8 mouse cellular contexts compared by ENCODE assay signal in genomic region chr11:109472171-109472691, GRCm38 (mm10). TPM values are rescaled to one million over a fixed set of nuclear protein-coding genes. Genes with fewer than 3 reads are reported as not detected.
DNase-seq lines count a peak whose midpoint lies in the region; ATAC-seq and TF ChIP-seq lines count a peak whose summit lies in the region.

No protein-coding gene starts in this region.

- H3K4me2 ChIP-seq in intestine, postnatal 0 days (replicated peaks; ENCODE audit: low read depth) = peak overlapping the region; percentile 96

- peak overlapping the region; percentile 95; the same call in 1 of the 2 replicates for H3K27ac ChIP-seq in layer of hippocampus, adult 2 months
- H3K27ac ChIP-seq in intestine, postnatal 0 days (ENCODE audit: low read depth, low read length) = peak overlapping the region; percentile 98

- no peaks in the 10 kb centered on the region for H3K9me3 ChIP-seq in intestine, postnatal 0 days (ENCODE audit: control insufficient read depth)

- 0 out of 2 replicates have a peak, but pooled peaks have one; percentile 2 for TF ChIP-seq CTCF in layer of hippocampus, adult 2 months (conservative IDR thresholded peaks at IDR 0.05)
- TF ChIP-seq CTCF in intestine, postnatal 0 days (IDR thresholded peaks at IDR 0.05; ENCODE audit: low read depth) = peak; percentile 13; the same call in 1 of the 2 replicates

- DNase-seq in layer of hippocampus, adult 2 months (ENCODE audit: low spot score in 2 of 2) = no peak
- no peak for DNase-seq in layer of hippocampus, adult 9-10 months (ENCODE audit: low spot score)
- peak; percentile 49 for DNase-seq in cerebellum, adult 9-10 months
- peak; percentile 43 for DNase-seq in forelimb bud, embryonic 11.5 days (ENCODE audit: low read depth, low spot score)
- peak; percentile 23 for DNase-seq in lung, postnatal 14 days
- peak; percentile 47 for DNase-seq in retina, embryonic 14.5 days (ENCODE audit: low spot score)
- peak; percentile 75 for DNase-seq in thymus, postnatal 4 days

- peaks cover 5% of the 10 kb centered on the region; the same call in 1 of the 2 replicates for H3K36me3 ChIP-seq in intestine, postnatal 0 days (ENCODE audit: control insufficient read depth, insufficient read depth)

- no peak for ATAC-seq in intestine, postnatal 0 days

- WGBS in intestine, postnatal 0 days = under 1% methylated on average over 33 of the region's 33 CpGs

- peak overlapping the region; percentile 88 for H3K4me3 ChIP-seq in layer of hippocampus, adult 2 months
- H3K4me3 ChIP-seq in intestine, postnatal 0 days (ENCODE audit: low read depth, low read length) = peak overlapping the region; percentile 74

- peak overlapping the region; percentile 97 for H3K9ac ChIP-seq in intestine, postnatal 0 days (ENCODE audit: low read depth, low read length)

- H3K4me1 ChIP-seq in intestine, postnatal 0 days (replicated peaks; ENCODE audit: control insufficient read depth, insufficient read depth, low read length) = no peaks in the 10 kb centered on the region

- H3K27me3 ChIP-seq in intestine, postnatal 0 days (replicated peaks; ENCODE audit: control insufficient read depth, insufficient read depth, low read length) = no peaks in the 10 kb centered on the region

RNA-seq across cellular contexts. Expression of gene Arsg, which starts 0.9 kb away (rescaled TPM):
- total RNA-seq in layer of hippocampus, adult 2 months (2021) = 10 to 100 TPM; 11.7 to 13.9 TPM
- 50.9 and 54.4 TPM in 2 replicates for polyA plus RNA-seq in intestine, postnatal 0 days (2015; fragmentation: Nextera tagmentation; extraction: Ambion mirVana)

RNA-seq across cellular contexts. Expression of gene Slc16a6, which starts 1.2 kb away (rescaled TPM):
- 1 to 10 TPM; 7.2 to 8.1 TPM for total RNA-seq in layer of hippocampus, adult 2 months (2021)
- 129 and 143 TPM in 2 replicates for polyA plus RNA-seq in intestine, postnatal 0 days (2015; fragmentation: Nextera tagmentation; extraction: Ambion mirVana)

RNA-seq across cellular contexts. Expression of gene Amz2, which starts 46.5 kb away (rescaled TPM):
- 10 to 100 TPM; 54.7 to 64.7 TPM for total RNA-seq in layer of hippocampus, adult 2 months (2021)
- polyA plus RNA-seq in intestine, postnatal 0 days (2015; fragmentation: Nextera tagmentation; extraction: Ambion mirVana) = 22.7 and 23.8 TPM in 2 replicates

RNA-seq across cellular contexts. Expression of gene 9930022D16Rik, which starts 58.5 kb away (rescaled TPM):
- total RNA-seq in layer of hippocampus, adult 2 months (2021) = not detected
- 0.08 TPM in 1 of 2 replicates, not detected in the other for polyA plus RNA-seq in intestine, postnatal 0 days (2015; fragmentation: Nextera tagmentation; extraction: Ambion mirVana)

Comparison
In these comparisons a context has a peak if more than half of its experiments do, and no peak if none do; other contexts are left out.
1. DNase-seq: peak in cerebellum, adult 9-10 months (single experiment), forelimb bud, embryonic 11.5 days (single experiment), lung, postnatal 14 days (single experiment), retina, embryonic 14.5 days (single experiment) and thymus, postnatal 4 days (single experiment); none in layer of hippocampus, adult 2 months (0 of 2) and layer of hippocampus, adult 9-10 months (single experiment).